In the genomic region with DNA sequence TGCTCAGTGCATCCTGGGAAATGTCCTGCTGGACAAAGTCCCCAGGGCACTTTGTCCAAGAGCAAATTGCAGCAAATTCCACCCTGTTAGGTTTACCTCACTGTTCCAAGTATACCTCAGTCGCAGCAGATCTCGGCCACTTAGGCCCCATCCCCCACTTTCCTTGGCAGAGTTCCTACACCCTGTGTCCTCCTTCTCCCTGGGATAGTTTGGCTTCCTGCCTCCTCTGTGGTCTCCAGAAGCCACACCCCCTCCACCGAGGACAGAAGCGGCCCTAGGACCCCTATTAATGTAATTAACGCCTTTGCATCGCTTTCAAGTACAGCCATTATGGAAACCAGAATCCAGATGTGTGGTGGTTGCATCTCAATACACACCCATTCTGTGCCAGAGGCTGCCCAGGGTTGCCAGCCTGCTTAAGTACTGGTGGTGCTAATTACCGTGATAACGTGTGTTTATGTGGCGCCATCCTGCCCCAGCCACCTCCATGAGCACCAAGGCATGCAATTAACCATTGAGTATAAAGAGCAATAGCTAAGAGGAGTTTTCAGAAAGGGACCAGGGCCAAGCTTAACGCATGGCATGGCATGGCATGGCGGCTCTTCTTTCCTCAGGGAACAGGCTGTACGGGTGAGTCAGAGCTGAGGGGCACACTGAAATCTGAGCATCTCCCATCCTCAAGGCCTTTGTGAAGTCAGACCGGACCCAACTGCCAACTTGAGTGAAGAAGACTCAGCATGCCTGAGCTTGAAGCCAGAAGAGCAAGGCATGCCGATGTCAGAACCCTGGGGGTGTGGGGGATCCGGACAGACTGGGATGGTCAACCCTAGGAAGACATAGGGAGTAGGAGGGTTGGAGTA, we compare ENCODE assay signal across 9 mouse cellular contexts.
DNase-seq lines count a peak whose midpoint lies in the region; ATAC-seq lines count a peak whose summit lies in the region.
"Had no signal": no experiment of that assay in that cellular context is flagged by ENCODE, and none has a peak within 500 bp of the region (broad histone marks: within the 10 kb centered on the region; RNA-seq: fewer than 3 reads in every experiment).

No protein-coding gene starts in this region.

- H3K4me3 ChIP-seq in kidney, embryonic 14.5 days (ENCODE audit: low read length) = no peak overlapping the region
- H3K4me3 ChIP-seq in forebrain, embryonic 14.5 days (ENCODE audit: low read depth, low read length) = no peak overlapping the region
- no peak overlapping the region for H3K4me3 ChIP-seq in lung, embryonic 16.5 days (ENCODE audit: low read length)

- peak; percentile 82 for DNase-seq in kidney, adult 11 months
- DNase-seq in adrenal gland, adult 8-10 months = peak; percentile 29
- DNase-seq in forebrain, embryonic 14.5 days (ENCODE audit: low spot score) = peak; percentile 71
- no peak for DNase-seq in spleen, adult 12 weeks (ENCODE audit: low spot score)
- DNase-seq in spleen, postnatal 36 days (ENCODE audit: low spot score in 2 of 2) = no peak
- DNase-seq: cerebellum, adult 9-11 months had no signal

- H3K27ac ChIP-seq in kidney, embryonic 14.5 days (ENCODE audit: low read depth, low read length) = no peak overlapping the region
- peak overlapping the region; percentile 16; the same call in 1 of the 2 replicates for H3K27ac ChIP-seq in forebrain, embryonic 14.5 days (ENCODE audit: low read depth, low read length)
- H3K27ac ChIP-seq in lung, embryonic 16.5 days (ENCODE audit: low read length) = peak overlapping the region; percentile 78

- no peaks in the 10 kb centered on the region for H3K27me3 ChIP-seq in kidney, embryonic 14.5 days (ENCODE audit: control insufficient read depth, insufficient read depth, low read length)
- no peaks in the 10 kb centered on the region for H3K27me3 ChIP-seq in forebrain, embryonic 14.5 days (replicated peaks; ENCODE audit: control insufficient read depth, insufficient read depth, low read length)
- H3K27me3 ChIP-seq in lung, embryonic 16.5 days (ENCODE audit: control insufficient read depth, insufficient read depth, low read depth, low read length) = no peaks in the 10 kb centered on the region

- no peak overlapping the region for H3K4me2 ChIP-seq in kidney, embryonic 14.5 days (replicated peaks; ENCODE audit: low read depth, low read length)
- no peak overlapping the region for H3K4me2 ChIP-seq in forebrain, embryonic 14.5 days (ENCODE audit: low read length)
- H3K4me2 ChIP-seq in lung, embryonic 16.5 days (ENCODE audit: low read depth, low read length) = no peak overlapping the region

- H3K36me3 ChIP-seq in kidney, embryonic 14.5 days (ENCODE audit: control insufficient read depth, insufficient read depth, low read length) = no peaks in the 10 kb centered on the region
- no peaks in the 10 kb centered on the region for H3K36me3 ChIP-seq in forebrain, embryonic 14.5 days (ENCODE audit: control insufficient read depth, insufficient read depth, low read length)
- no peaks in the 10 kb centered on the region for H3K36me3 ChIP-seq in lung, embryonic 16.5 days (ENCODE audit: control insufficient read depth, insufficient read depth, low read length)

- peaks cover 8% of the 10 kb centered on the region for H3K4me1 ChIP-seq in kidney, embryonic 14.5 days (ENCODE audit: control insufficient read depth, insufficient read depth, low read length)
- H3K4me1 ChIP-seq in forebrain, embryonic 14.5 days (ENCODE audit: control insufficient read depth, insufficient read depth, low read length) = peaks cover 13% of the 10 kb centered on the region; the same call in 1 of the 2 replicates
- peaks cover 13% of the 10 kb centered on the region for H3K4me1 ChIP-seq in lung, embryonic 16.5 days (replicated peaks; ENCODE audit: control insufficient read depth, insufficient read depth, low read length)

- no peaks in the 10 kb centered on the region for H3K9me3 ChIP-seq in kidney, embryonic 14.5 days (ENCODE audit: control insufficient read depth, low read length)
- H3K9me3 ChIP-seq in forebrain, embryonic 14.5 days (replicated peaks; ENCODE audit: control insufficient read depth, low read length) = no peaks in the 10 kb centered on the region
- H3K9me3 ChIP-seq in lung, embryonic 16.5 days (ENCODE audit: control insufficient read depth, low read length) = no peaks in the 10 kb centered on the region

- no peak overlapping the region for H3K9ac ChIP-seq in kidney, embryonic 14.5 days (ENCODE audit: low read depth, low read length)
- no peak overlapping the region for H3K9ac ChIP-seq in forebrain, embryonic 14.5 days (ENCODE audit: low read length)
- H3K9ac ChIP-seq in lung, embryonic 16.5 days (ENCODE audit: low read length) = no peak overlapping the region

- ATAC-seq in kidney, embryonic 14.5 days (ENCODE audit: low FRiP score, low TSS enrichment) = no peak
- ATAC-seq in forebrain, embryonic 14.5 days = peak; percentile 79; the same call in 1 of the 2 replicates
- ATAC-seq in lung, embryonic 16.5 days (ENCODE audit: low read depth) = peak; percentile 70
- ATAC-seq in megakaryocyte progenitor cell, adult 5-6 weeks (replicated peaks; ENCODE audit: poor library complexity) = no peak

- 62% methylated on average over 15 of the region's 15 CpGs for WGBS in kidney, embryonic 14.5 days
- WGBS in forebrain, embryonic 14.5 days = 39% methylated on average over 15 of the region's 15 CpGs
- WGBS in lung, embryonic 16.5 days = 59% methylated on average over 15 of the region's 15 CpGs

Comparison
In these comparisons a context has a peak if more than half of its experiments do, and no peak if none do; other contexts are left out.
1. DNase-seq: peak in kidney, adult 11 months (single experiment), adrenal gland, adult 8-10 months (single experiment) and forebrain, embryonic 14.5 days (single experiment); none in spleen, adult 12 weeks (single experiment) and spleen, postnatal 36 days (0 of 2).
2. ATAC-seq: peak in forebrain, embryonic 14.5 days (single experiment) and lung, embryonic 16.5 days (single experiment); none in kidney, embryonic 14.5 days (single experiment) and megakaryocyte progenitor cell, adult 5-6 weeks (single experiment).